Mouse (Mus musculus) spleen, embryonic (tissue): ENCODE measurements around the gene Map3k10.

Experiments
- CTCF ChIA-PET: fragments of 350-600 bp; sonication (Branson Sonifier 250); formaldehyde crosslinking; loops from one replicate; lab custom pipeline; 2022; lab: Charles Lee

The Map3k10 gene

GRCm38 (mm10) chr7:27674522-27675221 lies at the start of gene Map3k10:
Gene Map3k10 (minus strand): TSS chr7:27674598.
- CTCF ChIA-PET, result interaction anchor here (0.6 kb wide), 2 partner anchors 107 to 234 kb away, joined by 3 to 11 read pairs; no protein-coding TSS in a partner anchor

- CTCF ChIA-PET, result interaction anchor here (0.5 kb wide), 1 partner anchor 70 kb away, joined by 5 read pairs; no protein-coding TSS in a partner anchor
Measured at GRCm38 (mm10) chr7:27721951-27722350, 47.6 kb upstream of the Map3k10 start.

GRCm38 (mm10) chr7:27710402-27710801 lies 36.0 kb upstream of the Map3k10 start:
- CTCF ChIA-PET, result no interaction called here

- CTCF ChIA-PET, result no interaction called here
Measured at GRCm38 (mm10) chr7:27696711-27697110, 22.3 kb upstream of the Map3k10 start.

GRCm38 (mm10) chr7:27691076-27691475 lies 16.7 kb upstream of the Map3k10 start:
- CTCF ChIA-PET, result interaction anchor here (0.6 kb wide), 1 partner anchor 57 kb away, joined by 8 read pairs; no protein-coding TSS in a partner anchor

GRCm38 (mm10) chr7:27688815-27689612 lies 14.6 kb upstream of the Map3k10 start, which contains the start of gene Zfp607b:
Gene Zfp607b (plus strand): TSS chr7:27689340.
- CTCF ChIA-PET, result interaction anchor here (0.6 kb wide), 1 partner anchor 16 kb away, joined by 3 read pairs; no protein-coding TSS in a partner anchor

GRCm38 (mm10) chr7:27688246-27688788 lies 13.9 kb upstream of the Map3k10 start:
- CTCF ChIA-PET, result no interaction called here

- CTCF ChIA-PET, result no interaction called here
Measured at GRCm38 (mm10) chr7:27687836-27688235, 13.4 kb upstream of the Map3k10 start.

- CTCF ChIA-PET, result no interaction called here
Measured at GRCm38 (mm10) chr7:27687043-27687442, 12.6 kb upstream of the Map3k10 start.

GRCm38 (mm10) chr7:27685681-27686080 lies 11.3 kb upstream of the Map3k10 start:
- CTCF ChIA-PET, result interaction anchor here (0.6 kb wide), 2 partner anchors 19 to 195 kb away, joined by 3 read pairs; no protein-coding TSS in a partner anchor

- CTCF ChIA-PET, result interaction anchor here (0.6 kb wide), 3 partner anchors 18 to 227 kb away, joined by 3 read pairs; no protein-coding TSS in a partner anchor
Measured at GRCm38 (mm10) chr7:27685220-27685619, 10.8 kb upstream of the Map3k10 start.

GRCm38 (mm10) chr7:27683218-27683617 lies 8.8 kb upstream of the Map3k10 start:
- CTCF ChIA-PET, result no interaction called here

GRCm38 (mm10) chr7:27675222-27675612 lies 819 bp upstream of the Map3k10 start:
- CTCF ChIA-PET, result no interaction called here

- CTCF ChIA-PET, result interaction anchor here (0.6 kb wide), 2 partner anchors 107 to 234 kb away, joined by 3 to 11 read pairs; no protein-coding TSS in a partner anchor
Measured at GRCm38 (mm10) chr7:27674195-27674521, 240 bp downstream of the Map3k10 start.

- CTCF ChIA-PET, result interaction anchor here (0.5 kb wide), 1 partner anchor 16 kb away, joined by 3 read pairs; the partner anchor contains the start of gene Zfp607b
Measured at GRCm38 (mm10) chr7:27673575-27674131, 745 bp downstream of the Map3k10 start.

GRCm38 (mm10) chr7:27673064-27673574 lies 1.3 kb downstream of the Map3k10 start:
- CTCF ChIA-PET, result interaction anchor here (0.5 kb wide), 1 partner anchor 16 kb away, joined by 3 read pairs; the partner anchor contains the start of gene Zfp607b

- CTCF ChIA-PET, result no interaction called here
Measured at GRCm38 (mm10) chr7:27662038-27662437, 12.4 kb downstream of the Map3k10 start.

- CTCF ChIA-PET, result no interaction called here
Measured at GRCm38 (mm10) chr7:27658712-27659663, 15.4 kb downstream of the Map3k10 start.

- CTCF ChIA-PET, result no interaction called here
Measured at GRCm38 (mm10) chr7:27657824-27658395, 16.5 kb downstream of the Map3k10 start.

- CTCF ChIA-PET, result no interaction called here
Measured at GRCm38 (mm10) chr7:27656600-27656999, 17.8 kb downstream of the Map3k10 start.
